Mouse (Mus musculus) lung, postnatal 36 days (tissue): ENCODE measurements around the gene Immp2l.
"Not testable (repeated sequence)": the region's sequence is repeated elsewhere in the genome, so short reads cannot be mapped to it uniquely, and the experiment has no call there.

Source experiments
- DNase-seq: peaks from one replicate; pipeline ENCODE4 v3.0.0; 2022; ENCODE audit warnings: mixed read lengths

Immp2l gene

DNA sequence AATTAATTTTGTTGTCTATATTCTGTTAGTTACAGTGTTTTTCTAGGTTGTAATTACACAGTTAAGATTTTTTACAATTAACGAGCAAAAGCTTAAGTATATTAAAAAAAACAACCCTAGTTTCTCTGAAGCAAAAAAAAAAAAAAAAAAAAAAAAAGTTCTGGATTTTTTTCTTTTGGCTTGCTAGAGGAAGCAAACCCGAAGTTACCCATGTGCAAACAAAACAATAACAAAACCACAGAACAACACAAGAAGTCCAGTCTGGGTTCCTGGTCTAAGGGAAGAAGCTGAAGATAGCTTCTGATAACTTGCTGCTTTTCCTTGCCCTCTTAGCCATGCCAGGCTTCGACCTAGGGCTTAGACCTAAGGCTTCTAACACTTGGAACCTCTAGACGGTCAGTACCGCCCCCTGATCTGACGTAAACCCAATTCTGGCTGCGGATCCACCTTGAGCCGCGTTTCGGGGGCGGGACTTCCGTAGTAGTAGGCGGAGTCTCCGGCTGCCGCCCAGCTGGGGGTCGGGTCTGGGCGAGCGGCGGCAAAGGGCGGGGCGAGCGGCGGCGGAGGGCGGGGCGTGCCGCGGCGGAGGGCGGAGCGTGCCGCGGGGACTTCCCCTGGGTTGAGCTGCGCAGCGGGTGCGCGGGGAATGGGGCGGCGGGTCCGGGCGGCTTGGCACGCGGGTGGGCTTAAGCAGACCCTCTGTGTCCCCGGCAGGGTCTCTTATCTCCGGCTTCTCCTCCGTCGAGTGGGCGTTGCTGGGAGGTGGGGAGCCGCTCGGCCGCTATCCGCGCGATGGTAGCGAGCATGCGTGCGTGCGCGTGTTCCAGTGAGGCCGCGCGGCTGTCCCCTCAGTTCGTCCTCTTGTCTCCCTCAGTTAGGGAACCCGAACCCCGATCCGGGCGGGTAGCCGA lies at the start of gene Immp2l:
Immp2l (plus strand) TSS at position 580 of the 911 bp plus-strand sequence.
- peak; percentile 98 for DNase-seq

DNA sequence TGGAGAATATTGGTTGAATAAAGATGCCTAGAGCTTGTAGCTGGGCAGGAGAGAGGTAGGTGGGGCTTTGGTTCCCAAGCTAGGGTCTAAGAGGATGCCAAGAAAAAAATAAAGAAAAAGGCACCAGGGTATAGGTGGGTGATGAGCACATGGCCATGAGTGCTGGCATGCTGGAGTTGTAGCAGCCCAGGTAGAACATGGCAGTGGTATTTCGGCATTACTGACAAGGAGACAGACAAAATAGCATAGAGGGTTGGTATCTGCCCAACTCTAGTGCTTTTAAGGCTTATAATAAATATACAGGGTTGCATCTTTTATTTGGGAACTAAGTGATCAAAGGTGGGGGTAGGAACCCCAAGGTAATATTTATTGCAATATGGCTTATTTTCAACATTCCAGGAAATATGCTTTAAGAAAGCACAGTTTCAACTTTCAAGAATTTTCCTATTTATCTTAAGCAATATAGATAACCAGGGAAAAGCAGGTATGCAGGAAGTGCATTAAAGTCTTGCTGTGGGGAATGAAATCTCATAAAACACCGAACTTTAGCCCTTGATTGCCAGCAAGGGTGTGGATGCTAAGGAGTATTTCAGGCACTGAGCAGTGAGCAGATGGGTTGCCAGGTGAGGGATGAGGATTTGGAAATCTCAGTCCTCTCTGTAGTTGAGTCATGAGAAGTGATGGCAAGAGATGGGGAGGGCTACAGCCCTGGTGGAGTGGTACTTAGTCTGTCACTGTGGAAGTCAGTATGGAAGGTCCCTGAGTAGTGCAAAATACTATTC lies 45.0 kb upstream of the Immp2l start:
- DNase-seq = no peak

DNA sequence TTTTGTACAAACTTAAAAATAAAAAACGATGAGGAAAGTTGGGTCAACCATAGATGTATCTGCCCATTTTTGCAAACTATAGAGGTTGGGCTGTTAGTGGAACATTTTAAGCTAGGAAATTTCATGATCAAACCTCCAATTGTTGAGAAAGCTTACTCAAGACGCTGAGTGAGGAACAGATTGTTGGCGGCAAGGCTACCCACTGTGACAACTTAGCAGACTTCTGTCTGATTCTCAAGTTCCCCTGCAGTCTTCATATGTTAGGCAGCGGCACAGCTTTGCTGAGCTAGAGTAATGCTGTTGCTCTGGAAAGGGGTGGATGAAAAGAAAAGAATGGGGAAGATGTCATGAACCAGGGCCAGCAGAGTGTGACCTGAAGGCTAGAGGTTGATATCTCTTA lies 44.2 kb upstream of the Immp2l start:
- DNase-seq = no peak

DNA sequence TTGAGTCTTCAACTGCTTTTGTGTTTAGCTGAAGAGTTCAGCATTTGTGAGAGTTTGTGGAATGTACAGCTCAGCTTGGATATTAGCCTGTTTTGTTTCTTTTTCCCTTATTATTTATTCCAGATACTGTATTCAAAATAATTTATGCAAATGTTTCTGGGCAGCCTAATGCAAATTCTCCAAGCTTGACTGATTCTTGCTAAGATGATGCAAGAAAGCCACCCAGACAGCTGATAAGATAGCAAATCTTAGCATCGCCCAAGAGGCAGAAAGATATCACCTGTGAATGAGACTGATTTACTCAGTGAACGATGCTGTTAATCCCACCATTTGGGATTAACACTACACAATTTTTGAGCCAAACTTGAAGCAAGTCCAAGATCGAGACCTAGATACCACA lies 43.7 kb upstream of the Immp2l start:
- no peak for DNase-seq

DNA sequence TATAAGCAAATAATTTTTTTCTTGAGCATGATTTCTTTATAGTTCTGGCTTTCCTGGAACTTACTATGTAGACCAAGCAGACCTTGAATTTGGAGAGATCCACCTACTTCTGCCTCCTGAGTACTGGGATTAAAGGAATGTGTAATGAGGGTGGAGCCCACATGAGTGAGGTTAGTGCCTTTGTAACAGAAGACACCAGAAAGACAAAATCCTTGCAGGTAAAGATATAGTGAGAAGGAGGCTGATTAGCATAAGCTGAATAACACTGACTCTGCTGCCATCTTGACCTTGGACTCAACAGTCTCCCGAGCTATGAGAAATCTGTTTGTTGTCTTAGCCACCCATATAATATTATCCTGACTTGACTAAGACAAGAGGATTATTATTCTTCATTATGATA lies 40.9 kb upstream of the Immp2l start:
- DNase-seq = no peak

DNA sequence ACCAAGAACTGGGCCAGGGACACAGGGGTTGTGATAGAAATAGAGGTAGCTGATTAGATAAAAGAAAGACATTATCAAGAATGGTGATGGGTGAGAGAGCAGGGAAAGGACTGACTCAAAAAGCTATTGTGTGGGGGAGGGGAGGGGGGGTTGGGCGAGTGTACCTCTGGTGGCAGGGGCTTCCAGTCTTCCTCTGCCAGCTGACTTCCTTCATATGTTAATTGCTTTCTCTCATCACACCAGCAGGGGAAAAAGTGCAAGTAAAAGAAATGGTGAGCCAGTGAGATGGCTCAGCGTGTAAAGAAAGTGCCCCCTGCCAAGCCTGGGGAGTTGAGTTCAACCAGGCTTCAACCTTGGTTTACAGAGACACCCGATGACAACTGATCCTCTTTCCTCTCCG lies 39.2 kb upstream of the Immp2l start:
- DNase-seq = no peak

DNA sequence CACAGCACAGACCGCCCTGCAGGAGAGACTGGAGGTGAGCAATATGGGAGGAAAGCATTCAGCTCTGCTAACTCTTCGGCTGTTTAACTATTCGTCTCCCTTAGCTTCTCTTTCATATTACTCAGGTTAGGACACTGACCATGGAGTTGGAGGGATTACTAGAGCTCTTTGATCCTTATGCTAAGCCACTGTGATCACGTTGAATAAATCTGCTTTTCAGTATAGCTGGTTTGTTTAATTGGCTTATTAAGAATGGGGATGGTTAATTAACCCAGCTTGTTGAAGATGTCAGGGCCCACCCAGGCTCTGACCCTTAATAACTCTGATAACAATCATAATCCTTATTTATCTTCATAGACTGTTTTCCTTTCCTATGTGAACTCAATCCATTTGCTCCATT lies 38.1 kb upstream of the Immp2l start:
- DNase-seq = no peak

DNA sequence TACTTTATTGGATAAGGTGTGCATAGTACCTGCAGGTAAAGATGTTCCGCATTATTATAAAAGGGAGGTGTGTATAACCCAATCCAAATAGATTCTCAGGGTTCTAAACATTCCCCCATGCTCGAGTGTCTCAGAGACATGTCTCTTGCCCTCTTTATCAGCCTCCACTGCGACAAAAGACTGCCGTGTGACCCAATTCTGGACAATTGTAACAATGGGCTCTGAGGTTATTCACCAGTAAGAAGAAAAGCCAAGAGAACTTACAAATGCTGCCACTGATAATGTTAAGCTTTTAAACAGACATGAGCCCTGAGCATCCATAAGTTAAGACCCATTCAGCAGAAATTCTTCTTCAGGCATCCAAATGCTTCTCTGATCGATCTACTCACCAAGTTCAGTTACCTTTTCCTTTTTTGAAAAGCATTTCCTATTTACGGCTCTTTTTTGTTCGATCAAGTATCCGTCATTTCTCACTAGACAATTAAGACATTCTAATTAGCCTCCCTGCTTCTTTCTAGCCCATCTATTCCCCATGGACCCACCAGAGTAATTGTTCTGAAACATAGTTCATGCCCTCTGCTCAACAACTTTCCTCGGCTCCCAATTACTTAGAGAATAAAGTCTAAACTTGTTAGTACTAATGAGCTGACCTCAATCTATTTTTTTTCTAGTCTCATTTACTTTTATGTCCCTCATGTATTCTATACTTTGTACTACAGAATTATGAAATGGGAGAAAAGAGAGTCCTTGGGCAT lies 35.4 kb upstream of the Immp2l start:
- no peak for DNase-seq

DNA sequence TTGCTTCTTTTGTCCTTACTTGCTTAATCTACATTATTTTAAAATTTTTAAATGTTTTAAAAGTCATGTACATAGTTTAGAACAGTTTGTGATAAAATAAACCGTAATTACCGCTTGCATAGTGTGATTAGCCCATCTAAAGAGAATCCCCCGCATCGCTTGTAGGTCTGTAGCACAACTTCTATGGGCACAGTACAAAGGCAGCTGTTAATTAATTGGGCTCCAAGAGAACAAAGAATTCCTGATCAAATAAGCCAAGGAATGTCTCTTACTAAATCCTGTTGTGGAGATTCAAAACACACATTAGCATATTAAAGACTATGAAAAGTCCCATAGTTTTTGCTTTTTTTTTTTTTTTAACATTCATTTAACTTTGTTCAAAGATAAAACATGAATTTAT lies 32.2 kb upstream of the Immp2l start:
- no peak for DNase-seq

DNA sequence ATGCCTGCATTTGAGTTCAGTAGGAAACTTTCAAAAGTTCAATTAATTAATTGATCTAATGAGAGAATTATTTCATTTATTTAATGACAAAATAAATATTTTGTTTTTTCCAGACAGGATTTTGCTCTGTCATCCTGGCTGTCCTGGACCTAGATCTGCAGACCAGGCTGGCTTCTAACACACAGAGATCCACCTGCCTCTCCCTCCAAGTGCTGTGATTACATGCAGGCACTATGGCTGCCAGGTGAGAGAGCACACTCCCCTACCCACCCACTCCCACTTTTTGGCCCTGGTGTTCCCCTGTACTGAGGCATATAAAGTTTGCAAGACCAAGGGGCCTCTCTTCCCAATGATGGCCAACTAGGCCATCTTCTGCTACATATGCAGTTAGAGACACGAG lies 31.7 kb upstream of the Immp2l start:
- not testable (repeated sequence) for DNase-seq

DNA sequence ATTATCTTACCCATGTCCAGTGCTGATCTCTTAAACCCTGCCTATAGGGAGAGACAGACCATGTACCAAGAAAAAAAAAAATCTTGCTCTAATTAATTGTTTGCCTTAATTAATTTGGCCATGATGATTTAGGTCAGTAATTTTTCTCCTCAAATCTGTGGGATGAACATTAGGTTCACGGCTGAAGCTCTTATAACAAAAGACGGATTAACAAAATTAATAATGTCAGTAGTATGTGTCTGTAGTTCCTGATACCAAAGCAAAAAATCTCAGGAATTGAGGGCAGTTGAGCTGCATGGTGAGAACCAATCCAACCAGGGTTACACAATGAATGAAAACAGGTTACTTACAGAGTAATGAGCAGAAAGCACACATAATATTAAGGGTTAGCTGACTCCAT lies 29.0 kb upstream of the Immp2l start:
- DNase-seq = no peak

DNA sequence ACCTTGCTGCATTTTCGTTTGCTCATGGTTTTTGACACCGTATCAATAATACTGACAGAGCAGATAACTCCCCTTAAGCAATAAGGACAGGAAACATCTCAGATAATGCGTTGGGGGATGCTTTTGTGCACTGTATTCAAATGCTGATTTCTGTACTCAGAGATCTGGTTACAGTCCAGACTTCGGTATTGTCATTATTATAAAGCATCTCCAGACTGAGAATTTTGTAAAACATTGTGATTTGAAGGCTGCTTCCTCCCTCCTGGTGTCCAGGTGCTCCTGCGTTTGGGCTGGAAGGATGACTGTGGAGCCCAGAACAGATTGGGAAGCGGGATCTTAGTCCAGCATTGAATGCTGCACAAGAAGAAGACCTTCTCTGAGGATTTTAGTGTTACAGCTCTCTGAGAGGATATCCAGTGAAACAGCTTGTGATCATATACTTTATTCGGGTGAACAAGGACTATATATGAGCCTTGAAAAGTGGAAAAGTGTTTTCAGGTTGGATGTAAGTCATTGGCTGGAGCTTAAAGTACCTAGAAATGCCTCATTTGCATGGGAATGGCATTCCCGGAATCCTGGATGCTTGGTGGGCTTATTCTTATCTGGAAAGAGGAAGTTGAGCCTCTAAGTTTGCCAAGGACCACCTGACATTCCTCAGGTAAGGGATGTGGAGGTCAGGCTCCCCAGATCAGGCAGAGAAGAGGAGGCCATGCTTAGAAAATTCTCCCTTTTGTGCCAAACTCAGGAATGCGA lies 28.1 kb upstream of the Immp2l start:
- DNase-seq = no peak

DNA sequence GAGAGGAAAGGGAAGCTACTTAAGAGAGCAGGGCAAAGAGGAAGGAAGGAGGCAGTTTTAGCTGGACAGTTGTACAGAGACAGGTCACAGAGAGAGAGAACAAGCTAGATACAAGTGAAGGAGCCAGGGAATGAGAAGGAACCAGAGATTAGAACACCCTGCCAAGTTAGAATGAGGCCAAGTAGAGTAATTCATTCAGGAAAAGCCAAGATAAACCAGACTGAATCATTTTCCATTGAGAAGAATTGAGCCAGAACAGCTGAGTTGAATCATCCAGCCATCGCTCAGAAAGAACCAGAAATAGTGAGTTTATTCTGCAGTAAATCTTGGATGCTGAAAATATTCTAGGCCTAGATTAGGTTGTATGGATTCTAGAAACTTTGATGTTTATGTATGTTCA lies 1.4 kb upstream of the Immp2l start:
- peak; percentile 22 for DNase-seq

DNA sequence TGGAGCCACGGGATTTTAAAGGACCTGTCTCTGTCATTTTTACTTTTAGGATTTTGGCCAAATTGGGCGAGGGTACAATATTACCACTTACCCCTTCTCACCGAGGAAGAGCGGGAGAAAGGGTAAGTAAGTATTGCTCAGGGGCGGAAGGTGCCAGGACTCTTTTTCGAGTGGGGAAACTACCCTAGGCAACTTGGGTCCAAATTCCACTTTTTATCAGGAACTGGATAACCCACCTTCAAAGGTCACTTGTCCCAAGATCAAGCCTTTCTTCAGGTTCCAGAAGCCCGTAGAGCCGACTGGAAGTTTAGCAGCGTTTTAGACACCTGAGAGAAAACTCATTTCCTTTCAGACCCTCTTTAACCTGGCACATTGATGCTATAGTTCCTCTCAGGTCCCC lies 622 bp downstream of the Immp2l start:
- DNase-seq = no peak

DNA sequence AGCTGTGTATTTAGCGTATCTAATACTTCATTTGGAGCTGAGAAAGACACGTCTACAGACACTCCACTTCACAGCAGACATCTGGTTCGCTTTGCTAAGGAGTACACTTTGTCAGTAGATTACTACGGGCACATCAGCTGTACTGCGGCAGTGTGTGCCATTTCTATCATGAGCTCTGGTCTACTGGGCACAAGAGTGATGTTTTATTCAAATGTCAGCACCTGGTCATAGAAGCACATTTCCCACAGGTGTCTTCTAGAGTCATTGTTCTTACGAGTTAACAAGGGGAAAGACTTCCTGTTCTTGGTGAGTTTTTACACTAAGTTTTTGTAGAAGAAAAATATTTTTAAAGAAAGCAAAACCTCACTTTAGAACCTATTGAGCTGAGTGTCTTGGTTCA lies 3.6 kb downstream of the Immp2l start:
- no peak for DNase-seq

DNA sequence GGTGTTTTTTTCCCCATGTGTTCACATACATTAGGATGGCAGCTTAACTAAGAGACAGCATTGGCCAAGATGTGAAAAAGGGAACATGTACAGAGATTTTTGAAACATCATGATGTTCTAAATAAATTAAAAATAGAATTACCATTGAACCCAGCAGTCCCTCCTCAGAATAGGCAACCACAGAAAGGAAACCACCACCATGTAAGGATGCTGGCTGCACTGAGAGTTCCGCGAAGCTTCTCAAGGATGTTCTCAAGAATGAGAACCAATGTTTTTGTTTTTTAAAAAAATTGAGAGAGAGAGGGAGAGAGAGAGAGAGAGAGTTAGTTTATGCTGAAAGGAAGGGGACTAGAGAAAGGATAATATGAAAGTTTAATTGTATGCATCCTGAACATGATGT lies 7.2 kb downstream of the Immp2l start:
- no peak for DNase-seq

DNA sequence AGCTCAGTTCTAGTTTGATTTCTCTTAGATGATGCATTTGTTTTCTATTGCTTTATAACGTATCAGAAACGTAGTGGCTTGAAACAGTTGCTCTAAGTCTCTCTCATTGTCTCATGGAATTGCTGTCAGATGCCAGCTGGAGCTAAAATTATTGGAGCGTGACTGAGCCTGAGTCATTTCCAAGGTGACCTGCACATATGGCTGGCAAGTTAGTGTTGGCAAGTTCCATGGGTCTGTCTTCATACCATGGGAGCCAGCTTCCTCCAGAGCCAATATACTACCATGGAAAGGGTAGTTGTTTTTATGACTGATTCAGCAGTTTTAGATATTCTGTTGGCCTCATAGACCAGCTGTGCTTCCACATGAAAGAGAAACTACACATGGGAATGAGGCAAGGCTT lies 9.3 kb downstream of the Immp2l start:
- DNase-seq = no peak

DNA sequence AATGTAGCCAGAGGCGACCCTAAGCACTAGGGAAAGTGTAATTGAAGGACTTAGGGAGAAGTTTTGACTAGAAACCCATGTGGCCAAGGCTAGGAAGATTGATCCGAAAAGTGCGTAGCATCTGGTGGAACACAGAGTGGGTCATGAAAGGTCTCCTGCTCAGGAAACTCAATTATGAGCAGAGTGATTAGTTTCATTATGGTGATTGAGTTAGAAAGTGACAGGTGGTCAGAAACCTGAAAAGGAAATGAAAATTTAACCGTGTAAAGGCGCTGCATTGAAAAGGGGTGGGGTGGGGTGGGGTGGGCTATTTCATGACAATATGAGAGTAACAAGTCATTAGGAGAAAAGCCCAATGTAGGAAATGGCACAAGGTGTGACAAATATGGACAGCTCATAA lies 15.9 kb downstream of the Immp2l start:
- no peak for DNase-seq

DNA sequence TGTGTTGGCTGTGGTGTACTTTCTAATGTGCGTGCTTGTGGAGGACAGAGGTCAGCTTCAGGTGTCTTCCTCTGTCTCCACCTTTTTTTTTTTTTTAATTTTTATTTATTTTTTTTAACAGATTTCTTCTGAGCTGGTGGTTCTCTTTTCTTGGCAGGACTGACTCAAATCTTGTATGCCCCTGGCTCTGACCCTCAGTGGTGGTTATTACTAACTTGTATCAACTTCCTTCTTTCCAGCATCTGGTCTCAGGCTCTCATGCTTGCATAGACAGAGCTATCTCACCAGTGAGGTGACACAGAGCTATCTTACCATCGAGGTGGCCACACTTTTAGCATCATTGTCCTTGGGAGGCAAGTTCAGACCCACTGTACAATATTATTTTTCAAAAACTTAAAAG lies 17.8 kb downstream of the Immp2l start:
- no peak for DNase-seq

DNA sequence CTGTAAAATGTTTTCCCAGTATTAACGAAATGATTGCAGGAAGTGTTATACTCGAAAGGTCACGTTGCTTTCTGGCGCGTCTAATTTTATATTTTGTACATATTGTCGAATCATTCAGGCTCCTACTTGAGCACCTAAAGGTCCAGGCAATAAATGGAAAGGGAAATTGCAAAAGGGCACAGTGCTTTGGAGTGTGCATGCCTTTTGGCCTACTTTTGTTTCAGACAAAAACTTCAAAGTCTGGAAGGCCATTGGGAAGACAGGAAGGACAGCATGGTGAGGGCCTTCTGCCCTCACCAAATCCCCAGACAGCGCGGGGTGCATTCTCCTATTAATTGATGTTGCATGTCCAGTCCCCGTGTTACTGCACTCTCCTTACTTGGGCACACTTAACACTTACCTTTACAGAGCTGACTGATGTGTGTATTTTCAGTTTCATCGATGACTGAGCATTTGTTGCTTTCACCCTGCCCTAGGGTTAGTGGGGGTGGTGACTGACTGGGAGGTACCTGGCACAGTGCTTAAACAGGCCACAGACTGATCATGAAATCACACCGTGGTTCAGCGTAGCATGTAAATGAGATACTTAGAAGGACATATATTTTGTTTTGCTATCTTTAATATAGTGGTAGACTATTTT lies 20.7 kb downstream of the Immp2l start:
- no peak for DNase-seq

DNA sequence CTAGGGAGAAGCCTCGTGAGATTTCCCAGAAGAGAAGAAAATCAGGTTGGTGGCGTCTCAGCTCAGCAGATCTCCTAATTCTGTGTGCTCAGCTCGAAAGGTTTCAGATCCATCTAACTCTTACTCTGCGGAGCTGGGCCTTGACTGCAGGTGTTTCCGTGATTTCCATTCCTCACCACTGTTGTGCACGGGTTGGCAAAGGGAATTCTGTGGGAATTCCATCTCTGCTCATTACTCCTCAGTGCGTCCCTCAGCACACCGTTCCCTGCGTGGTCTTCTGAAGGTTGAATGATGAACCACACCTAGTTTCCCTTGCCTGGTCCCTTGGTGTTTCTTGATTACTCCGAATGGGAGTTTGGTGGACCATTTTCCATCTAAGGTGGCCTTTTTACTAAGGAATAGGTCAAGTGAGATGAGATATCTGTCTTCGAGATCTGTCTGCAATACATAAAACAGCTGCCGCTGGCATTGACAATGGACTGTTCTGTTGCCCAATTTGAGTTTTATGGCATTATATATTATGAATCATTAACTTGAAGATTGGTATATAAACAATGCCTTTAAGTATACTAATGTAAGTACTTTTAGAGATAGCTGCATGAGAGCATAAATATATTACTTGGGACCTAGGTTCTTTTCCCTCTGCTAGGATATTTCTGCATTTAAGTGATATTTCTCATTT lies 23.3 kb downstream of the Immp2l start:
- no peak for DNase-seq

DNA sequence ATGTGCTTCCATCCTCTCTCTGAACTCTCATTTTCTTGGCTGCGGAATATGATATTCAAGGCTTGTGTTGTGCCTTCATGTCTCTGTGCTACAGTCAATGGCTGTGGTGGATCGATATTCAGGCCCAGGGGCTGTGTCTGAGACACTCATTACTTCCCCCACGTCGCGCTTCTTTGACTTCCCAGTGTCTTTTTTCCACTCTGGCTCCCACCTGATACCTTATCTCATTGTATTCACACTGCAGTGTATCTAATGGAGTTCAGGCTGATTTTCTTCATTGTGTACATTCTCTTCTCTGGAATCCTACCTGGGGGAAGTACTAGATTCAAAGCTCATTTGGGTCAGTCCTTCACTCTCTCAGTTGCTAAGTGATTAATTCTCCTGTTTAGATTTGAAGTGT lies 27.1 kb downstream of the Immp2l start:
- DNase-seq = no peak
